18 mouse cellular contexts compared by ENCODE assay signal in genomic region chr14:12704461-12704860, GRCm38 (mm10).
DNase-seq lines count a peak whose midpoint lies in the region; ATAC-seq and TF ChIP-seq lines count a peak whose summit lies in the region.
"Had no signal": no experiment of that assay in that cellular context is flagged by ENCODE, and none has a peak within 500 bp of the region (broad histone marks: within the 10 kb centered on the region; RNA-seq: fewer than 3 reads in every experiment).

No protein-coding gene starts in this region.

- no peaks in the 10 kb centered on the region for H3K9me3 ChIP-seq in hindbrain, postnatal 0 days (ENCODE audit: low read length)
- H3K9me3 ChIP-seq in hindbrain, embryonic 10.5 days: no peaks in the 10 kb centered on the region
- H3K9me3 ChIP-seq: embryonic facial prominence, embryonic 13.5 days; forebrain, embryonic 12.5 days; heart, embryonic 10.5 days had no signal

- H3K9ac ChIP-seq in hindbrain, postnatal 0 days (replicated peaks; ENCODE audit: low read length): no peak overlapping the region
- H3K9ac ChIP-seq: embryonic facial prominence, embryonic 13.5 days; forebrain, embryonic 12.5 days; hindbrain, embryonic 14.5 days had no signal

- no peak overlapping the region for H3K4me3 ChIP-seq in hindbrain, postnatal 0 days (ENCODE audit: low read length)
- H3K4me3 ChIP-seq in hindbrain, embryonic 10.5 days: no peak overlapping the region
- H3K4me3 ChIP-seq: embryonic facial prominence, embryonic 13.5 days; forebrain, embryonic 12.5 days; heart, embryonic 10.5 days had no signal

- no peak overlapping the region for H3K4me2 ChIP-seq in hindbrain, postnatal 0 days (ENCODE audit: low read depth, low read length)
- H3K4me2 ChIP-seq: embryonic facial prominence, embryonic 13.5 days; forebrain, embryonic 12.5 days; hindbrain, embryonic 14.5 days had no signal

- H3K27ac ChIP-seq in hindbrain, postnatal 0 days: no peak overlapping the region
- H3K27ac ChIP-seq in hindbrain, embryonic 10.5 days: no peak overlapping the region
- H3K27ac ChIP-seq: embryonic facial prominence, embryonic 13.5 days; forebrain, embryonic 12.5 days; heart, embryonic 10.5 days; hindbrain, embryonic 14.5 days had no signal

- DNase-seq in cerebellum, adult 11-12 months: peak; percentile 8
- DNase-seq in cerebellum, postnatal 4 days (ENCODE audit: low spot score in 2 of 2): no peak
- peak; percentile 48 for DNase-seq in hindbrain, postnatal 0 days (ENCODE audit: low spot score)
- no peak for DNase-seq in hindbrain, embryonic 10.5 days (ENCODE audit: low spot score)
- DNase-seq in brain, adult 2 months (ENCODE audit: low read depth, low spot score): peak; percentile 52
- no peak for DNase-seq in embryo, embryonic 11 days
- DNase-seq: adrenal gland, adult 2 months; gastrocnemius, postnatal 10 days; heart, adult 18-20 months; heart, postnatal 10 days; kidney, adult 2 months had no signal

- WGBS in hindbrain, postnatal 0 days: 37% methylated on average over 2 of the region's 2 CpGs
- 79% methylated on average over 2 of the region's 2 CpGs for WGBS in hindbrain, embryonic 10.5 days

- 0 out of 2 replicates have a peak, but pooled peaks have one; percentile 35 for ATAC-seq in hindbrain, postnatal 0 days
- ATAC-seq: forebrain, embryonic 16.5 days; intestine, embryonic 16.5 days had no signal

- H3K4me1 ChIP-seq in hindbrain, postnatal 0 days (ENCODE audit: insufficient read depth, low read length): no peaks in the 10 kb centered on the region
- no peaks in the 10 kb centered on the region for H3K4me1 ChIP-seq in hindbrain, embryonic 10.5 days (replicated peaks)
- H3K4me1 ChIP-seq: embryonic facial prominence, embryonic 13.5 days; forebrain, embryonic 12.5 days; heart, embryonic 10.5 days had no signal

- no peaks in the 10 kb centered on the region for H3K27me3 ChIP-seq in hindbrain, postnatal 0 days (ENCODE audit: insufficient read depth, low read length)
- H3K27me3 ChIP-seq in hindbrain, embryonic 10.5 days (ENCODE audit: insufficient read depth, poor library complexity, severe bottlenecking): no peaks in the 10 kb centered on the region
- H3K27me3 ChIP-seq: CH12.LX; embryonic facial prominence, embryonic 13.5 days; forebrain, embryonic 12.5 days had no signal

- TF ChIP-seq CTCF in hindbrain, postnatal 0 days (IDR thresholded peaks at IDR 0.05; ENCODE audit: low read depth): no peak

- H3K36me3 ChIP-seq in hindbrain, postnatal 0 days (ENCODE audit: insufficient read depth, low read length): no peaks in the 10 kb centered on the region
- no peaks in the 10 kb centered on the region for H3K36me3 ChIP-seq in hindbrain, embryonic 10.5 days
- H3K36me3 ChIP-seq: embryonic facial prominence, embryonic 13.5 days; heart, embryonic 10.5 days had no signal

Comparison
In these comparisons a context has a peak if more than half of its experiments do, and no peak if none do; other contexts are left out.
1. DNase-seq: peak in cerebellum, adult 11-12 months (single experiment), hindbrain, postnatal 0 days (single experiment) and brain, adult 2 months (single experiment); none in cerebellum, postnatal 4 days (0 of 2), hindbrain, embryonic 10.5 days (single experiment) and embryo, embryonic 11 days (single experiment).